Mouse (Mus musculus): ENCODE results near the gene Olfr1133.

- TF ChIP-seq CHD2 (IDR thresholded peaks at IDR 0.05; ENCODE audit: low read length) (no peak), KAT2A (conservative IDR thresholded peaks at IDR 0.05; ENCODE audit: low read depth, low read length) (no peak), POLR2A (IDR thresholded peaks at IDR 0.05; ENCODE audit: control insufficient read depth in 1 of 2, insufficient read depth in 1 of 2, low read depth in 1 of 2, low read length in 2 of 2, poor library complexity in 1 of 2) (no peak), EP300 (IDR thresholded peaks at IDR 0.05; ENCODE audit: low read depth in 1 of 2, low read length in 2 of 2) (no peak), CTCF (IDR thresholded peaks at IDR 0.05 in 2 of 3, conservative IDR thresholded peaks at IDR 0.05 in 1 of 3; ENCODE audit: control insufficient read depth in 1 of 3, insufficient read depth in 1 of 3, low read depth in 2 of 3, low read length in 3 of 3, poor library complexity in 1 of 3, severe bottlenecking in 1 of 3) (no peak), TCF12 (IDR thresholded peaks at IDR 0.05; ENCODE audit: low read depth, low read length) (no peak), SMC3 (IDR thresholded peaks at IDR 0.05; ENCODE audit: low read depth, low read length) (no peak), UBTF (IDR thresholded peaks at IDR 0.05; ENCODE audit: borderline replicate concordance, insufficient read depth, low read depth, low read length) (no peak), TAL1 (IDR thresholded peaks at IDR 0.05; ENCODE audit: low read length) (no peak), ETS1 (IDR thresholded peaks at IDR 0.05; ENCODE audit: low read depth, low read length) (no peak)
Observed at GRCm38 (mm10) chr2:87673564-87673963, 26.4 kb upstream of the Olfr1133 start, which contains the start of gene Olfr1135.
